In genomic region chr17:87878556-87879483, GRCm38 (mm10) we compare ENCODE assay signal across 25 mouse cellular contexts. TPM values are rescaled to one million over a fixed set of nuclear protein-coding genes. Genes with fewer than 3 reads are reported as not detected.
DNase-seq lines count a peak whose midpoint lies in the region; ATAC-seq lines count a peak whose summit lies in the region.
"Had no signal": no experiment of that assay in that cellular context is flagged by ENCODE, and none has a peak within 500 bp of the region (broad histone marks: within the 10 kb centered on the region; RNA-seq: fewer than 3 reads in every experiment).

No protein-coding gene starts in this region.

- H3K9ac ChIP-seq in midbrain, embryonic 12.5 days (replicated peaks) = no peak overlapping the region
- no peak overlapping the region for H3K9ac ChIP-seq in midbrain, embryonic 16.5 days (ENCODE audit: low read depth, low read length)
- H3K9ac ChIP-seq: embryonic facial prominence, embryonic 15.5 days; liver, embryonic 12.5 days; lung, embryonic 14.5 days had no signal

- no peak overlapping the region for H3K4me3 ChIP-seq in heart, embryonic 10.5 days
- H3K4me3 ChIP-seq in midbrain, embryonic 12.5 days = no peak overlapping the region
- no peak overlapping the region for H3K4me3 ChIP-seq in midbrain, embryonic 16.5 days (ENCODE audit: low read depth, low read length)
- H3K4me3 ChIP-seq: embryonic facial prominence, embryonic 15.5 days; layer of hippocampus, adult 2 months; liver, embryonic 12.5 days had no signal

- no peak overlapping the region for H3K27ac ChIP-seq in heart, embryonic 10.5 days
- H3K27ac ChIP-seq in midbrain, embryonic 12.5 days (replicated peaks) = peak overlapping the region; percentile 35; the same call in 1 of the 2 replicates
- H3K27ac ChIP-seq in midbrain, embryonic 16.5 days (ENCODE audit: low read length) = no peak overlapping the region
- H3K27ac ChIP-seq: embryonic facial prominence, embryonic 15.5 days; liver, embryonic 12.5 days had no signal

- peaks cover 24% of the 10 kb centered on the region for H3K4me1 ChIP-seq in heart, embryonic 10.5 days
- peaks cover 37% of the 10 kb centered on the region for H3K4me1 ChIP-seq in midbrain, embryonic 12.5 days
- H3K4me1 ChIP-seq in midbrain, embryonic 16.5 days (ENCODE audit: control insufficient read depth, insufficient read depth, low read length) = peaks cover 11% of the 10 kb centered on the region
- H3K4me1 ChIP-seq: liver, embryonic 12.5 days had no signal

- peak; percentile 31 for DNase-seq in cerebellum, adult 9-10 months
- DNase-seq in cerebellum, adult 11-12 months = no peak
- peak; percentile 24 for DNase-seq in heart, embryonic 10.5 days (ENCODE audit: low spot score)
- DNase-seq in heart, postnatal 14 days = no peak
- DNase-seq in retina, embryonic 14.5 days (ENCODE audit: low spot score) = peak; percentile 67
- DNase-seq in left cerebral cortex, postnatal 14 days (ENCODE audit: low spot score in 2 of 2) = no peak
- DNase-seq: adrenal gland, adult 8-10 months; heart, postnatal 10 days; lung, postnatal 36 days had no signal

- 61% methylated on average over 10 of the region's 10 CpGs for WGBS in heart, embryonic 10.5 days
- WGBS in midbrain, embryonic 12.5 days = 18% methylated on average over 10 of the region's 10 CpGs
- 25% methylated on average over 10 of the region's 10 CpGs for WGBS in midbrain, embryonic 16.5 days

- no peak overlapping the region for H3K4me2 ChIP-seq in midbrain, embryonic 12.5 days (replicated peaks)
- H3K4me2 ChIP-seq in midbrain, embryonic 16.5 days (ENCODE audit: low read length) = no peak overlapping the region
- H3K4me2 ChIP-seq: liver, embryonic 12.5 days; lung, embryonic 14.5 days had no signal

- ATAC-seq in midbrain, embryonic 12.5 days (ENCODE audit: low FRiP score, low read depth) = peak; percentile 27; the same call in 1 of the 2 replicates
- ATAC-seq in midbrain, embryonic 16.5 days = no peak
- ATAC-seq: intestine, postnatal 0 days; liver, embryonic 12.5 days had no signal

- H3K27me3 ChIP-seq in heart, embryonic 10.5 days (ENCODE audit: insufficient read depth, poor library complexity, severe bottlenecking) = 0 out of 2 replicates have a peak, but pooled peaks cover 4% of the 10 kb centered on the region
- H3K27me3 ChIP-seq in midbrain, embryonic 12.5 days = peaks cover 43% of the 10 kb centered on the region; the same call in 1 of the 2 replicates
- no peaks in the 10 kb centered on the region for H3K27me3 ChIP-seq in midbrain, embryonic 16.5 days (ENCODE audit: control insufficient read depth, insufficient read depth, low read depth, low read length)
- H3K27me3 ChIP-seq: embryonic facial prominence, embryonic 15.5 days; liver, embryonic 12.5 days had no signal

- no peaks in the 10 kb centered on the region for H3K36me3 ChIP-seq in heart, embryonic 10.5 days
- no peaks in the 10 kb centered on the region for H3K36me3 ChIP-seq in midbrain, embryonic 12.5 days
- no peaks in the 10 kb centered on the region for H3K36me3 ChIP-seq in midbrain, embryonic 16.5 days (ENCODE audit: control insufficient read depth, insufficient read depth, low read length)
- H3K36me3 ChIP-seq: embryonic facial prominence, embryonic 15.5 days; liver, embryonic 12.5 days had no signal

- intact Hi-C loops in heart, postnatal 14 days (cut with DNase I) = no loop called here
- intact Hi-C loops in left cerebral cortex, postnatal 14 days (cut with DNase I) = no loop called here

- H3K9me3 ChIP-seq in heart, embryonic 10.5 days = no peaks in the 10 kb centered on the region
- no peaks in the 10 kb centered on the region for H3K9me3 ChIP-seq in midbrain, embryonic 12.5 days
- no peaks in the 10 kb centered on the region for H3K9me3 ChIP-seq in midbrain, embryonic 16.5 days (replicated peaks; ENCODE audit: control insufficient read depth, low read length, poor library complexity, severe bottlenecking)
- H3K9me3 ChIP-seq: embryonic facial prominence, embryonic 15.5 days; liver, embryonic 12.5 days had no signal

RNA-seq across cellular contexts. Expression of gene Rpl36-ps4, which starts 42.0 kb away (rescaled TPM):
- not detected in 2 replicates for polyA plus RNA-seq in heart, embryonic 10.5 days (2016; fragmentation: Nextera tagmentation; extraction: Ambion mirVana)
- total RNA-seq in heart, postnatal 14 days (2021) = not detected
- polyA plus RNA-seq in midbrain, embryonic 12.5 days (2016; fragmentation: Nextera tagmentation; extraction: Ambion mirVana) = not detected in 2 replicates
- not detected in 2 replicates for polyA plus RNA-seq in midbrain, embryonic 16.5 days (2015; fragmentation: Nextera tagmentation; extraction: Ambion mirVana)
- not detected for total RNA-seq in left cerebral cortex, postnatal 14 days (2021)
- total RNA-seq: adrenal gland, adult 8-10 months; gastrocnemius, postnatal 36 days; heart, postnatal 10 days; layer of hippocampus, adult 2 months; left cerebral cortex, adult 18-20 months; left cerebral cortex, postnatal 4 days; megakaryocyte-erythroid progenitor cell, adult 5-6 weeks had no signal
- polyA plus RNA-seq: cortical plate, adult 2 months; embryonic facial prominence, embryonic 15.5 days; heart, embryonic 11.5 days; hindbrain, embryonic 16.5 days; intestine, postnatal 0 days; liver, embryonic 12.5 days; lung, embryonic 14.5 days; small intestine, adult 2 months; testis, adult 2 months had no signal

Comparison
In these comparisons a context has a peak if more than half of its experiments do, and no peak if none do; other contexts are left out.
1. DNase-seq: peak in cerebellum, adult 9-10 months (single experiment), heart, embryonic 10.5 days (single experiment) and retina, embryonic 14.5 days (single experiment); none in cerebellum, adult 11-12 months (single experiment), heart, postnatal 14 days (0 of 2) and left cerebral cortex, postnatal 14 days (0 of 2).